Mouse (Mus musculus) mouse trophoblast stem cell (cell line): ENCODE measurements around the gene Zfp583.
"Not testable (repeated sequence)": the region's sequence is repeated elsewhere in the genome, so short reads cannot be mapped to it uniquely, and the experiment has no call there.

ENCODE experiments used
- in situ Hi-C, 2 experiments: fragments of 300-500 bp; cut with MseI, MboI; formaldehyde crosslinking; loops; 2 replicates in 1 of 2; 3 replicates in 1 of 2; pipeline ENCODE4 v1.15.1; 2025

The Zfp583 gene

DNA sequence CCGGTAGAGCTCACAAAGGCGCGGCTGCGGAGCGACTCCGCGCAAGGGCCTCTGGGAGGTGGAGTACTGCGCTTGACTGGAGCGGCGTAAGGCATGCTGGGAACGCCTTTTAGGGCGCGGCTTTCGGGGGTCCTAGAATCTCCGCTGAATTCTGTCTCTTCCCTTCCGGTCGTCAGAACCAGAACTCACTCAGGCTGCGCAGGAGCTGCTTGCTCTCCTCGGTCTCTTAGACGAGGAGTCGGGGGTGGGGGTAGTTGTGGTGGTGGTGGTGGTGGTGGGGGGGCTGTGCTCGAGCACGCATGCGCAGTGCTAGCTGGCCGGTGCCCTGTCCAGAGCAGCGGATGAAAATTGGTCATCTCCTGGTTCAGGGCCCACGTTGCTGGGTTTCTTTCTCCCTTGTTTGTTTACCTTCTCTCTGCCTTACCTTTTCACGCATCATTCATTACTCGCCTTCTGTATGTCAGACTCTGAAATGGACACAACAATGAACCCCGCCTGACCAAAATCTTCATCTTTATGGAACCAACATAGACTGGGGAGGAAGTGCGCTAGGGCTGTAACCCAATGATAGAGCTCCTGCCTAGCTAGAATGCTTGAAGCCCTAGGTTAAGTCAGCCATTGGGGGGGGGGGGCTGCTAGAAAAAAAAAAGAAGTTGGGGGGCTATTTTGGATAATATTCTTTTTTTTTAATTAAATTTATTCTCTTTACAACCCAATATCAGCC, at the start of gene Zfp583:
Gene Zfp583 (minus strand): TSS at position 53 of the 724 bp plus-strand sequence.
- in situ Hi-C loops = no loop called here

GRCm38 (mm10) chr7:6378441-6378840, 47.4 kb upstream of the Zfp583 start:
- in situ Hi-C loops = no loop called here

DNA sequence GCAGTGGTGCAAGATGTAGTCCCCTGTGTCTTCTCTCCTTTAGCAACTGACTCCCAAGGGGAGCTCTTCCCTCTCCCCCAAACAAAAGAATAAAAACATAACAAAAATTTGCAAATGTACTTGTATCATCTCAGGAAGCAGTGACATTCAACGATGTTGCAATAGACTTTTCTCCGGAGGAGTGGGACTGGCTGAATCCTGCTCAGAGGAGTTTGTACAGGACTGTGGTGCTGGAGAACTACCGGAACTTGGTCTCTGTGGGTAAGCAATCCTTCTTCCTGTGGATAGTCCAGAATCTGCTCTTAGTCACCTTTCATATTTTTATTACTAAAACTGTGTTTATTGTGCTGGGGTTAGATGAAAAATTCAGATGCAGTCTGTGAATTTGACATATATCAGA, 41.9 kb upstream of the Zfp583 start:
- in situ Hi-C loops = no loop called here

DNA sequence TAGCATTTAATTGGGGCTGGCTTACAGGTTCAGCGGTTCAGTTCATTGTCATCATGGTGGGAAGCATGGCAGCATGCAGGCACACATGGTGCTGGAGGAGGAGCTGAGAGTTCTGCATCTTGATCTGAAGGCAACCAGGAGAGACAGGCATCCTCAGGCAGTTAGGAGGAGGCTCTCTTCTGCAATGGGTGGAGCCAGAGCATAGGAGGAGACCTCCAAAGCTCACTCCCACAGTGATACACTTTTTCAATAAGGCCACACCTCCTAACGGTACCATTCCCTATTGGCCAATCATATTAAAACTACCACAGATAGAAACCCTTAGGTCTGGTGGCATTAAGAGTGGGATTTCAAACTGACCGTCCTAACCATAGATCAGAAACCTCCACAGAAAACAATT, 38.4 kb upstream of the Zfp583 start:
- in situ Hi-C loops = no loop called here

GRCm38 (mm10) chr7:6368146-6368545, 37.1 kb upstream of the Zfp583 start:
- in situ Hi-C loops = not testable (repeated sequence)

DNA sequence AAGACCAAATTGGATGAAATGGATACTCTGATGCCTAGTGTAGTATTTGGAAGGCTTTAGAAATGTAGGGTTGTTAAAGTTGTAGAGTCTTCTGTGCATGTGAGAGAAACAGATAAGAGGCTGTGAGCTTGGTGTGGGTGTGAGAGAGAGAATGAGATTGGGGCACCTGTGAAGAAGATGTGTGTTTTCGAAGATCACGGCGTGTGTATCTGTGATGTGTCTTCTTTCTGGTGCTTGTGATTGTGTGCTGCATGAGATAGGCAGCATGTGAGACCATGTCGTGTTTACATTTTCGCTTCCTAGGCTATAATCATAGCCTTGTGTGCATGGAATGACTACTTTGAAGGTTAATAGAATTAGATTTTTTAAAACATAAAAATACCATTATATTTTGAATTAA, 36.1 kb upstream of the Zfp583 start:
- in situ Hi-C loops = no loop called here

- in situ Hi-C loops = loop anchor here in 1 of 2 experiments (5.0 kb wide), 1 partner anchor 68 kb away; no protein-coding TSS in a partner anchor
These were observed 33.7 kb upstream of the Zfp583 start for GRCm38 (mm10) chr7:6364761-6365160.

GRCm38 (mm10) chr7:6363047-6363488, 32.0 kb upstream of the Zfp583 start, which contains the start of gene Zfp78:
TSS of gene Zfp78 (plus strand) at chr7:6363280.
- in situ Hi-C loops = loop anchor here in 1 of 2 experiments (5.0 kb wide), 1 partner anchor 69 kb away; no protein-coding TSS in a partner anchor

DNA sequence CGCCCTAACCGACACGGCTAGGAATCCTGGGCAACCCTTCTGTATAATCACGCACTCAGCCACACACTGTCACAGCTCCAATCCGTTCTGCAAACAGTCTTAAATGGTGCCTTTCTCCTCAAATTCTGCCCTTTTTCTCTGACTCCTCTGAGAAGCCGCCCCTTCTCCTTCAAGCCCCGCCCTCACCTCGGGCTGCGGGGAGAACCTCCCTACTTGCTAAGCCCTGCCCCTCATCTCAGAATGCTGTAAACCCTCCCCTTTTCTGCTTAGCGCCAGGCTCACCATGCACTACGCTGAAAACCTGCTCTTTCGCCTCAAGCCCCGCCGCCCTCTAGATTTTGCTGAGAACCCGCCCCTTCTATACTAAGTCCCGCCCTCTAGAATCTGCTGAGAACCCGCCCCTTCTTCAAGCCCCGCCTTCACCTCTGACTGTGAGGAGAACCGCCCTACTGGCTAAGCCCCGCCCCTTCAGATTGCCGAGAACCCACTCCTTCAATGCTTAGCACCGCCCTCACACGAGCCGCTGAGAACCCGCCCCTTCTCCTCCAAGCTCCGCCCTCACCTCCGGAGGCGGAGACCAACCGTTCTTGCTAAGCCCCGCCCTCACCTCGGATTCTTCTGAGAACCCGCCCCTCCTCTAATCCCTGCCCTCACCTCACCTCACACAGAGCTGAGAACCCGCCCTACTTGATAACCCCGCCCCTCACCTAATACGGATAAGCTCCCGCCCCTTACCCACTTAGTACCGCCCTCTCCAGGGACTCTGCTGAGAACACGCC, 31.4 kb upstream of the Zfp583 start:
- in situ Hi-C loops = loop anchor here in 1 of 2 experiments (5.0 kb wide), 1 partner anchor 70 kb away; no protein-coding TSS in a partner anchor

DNA sequence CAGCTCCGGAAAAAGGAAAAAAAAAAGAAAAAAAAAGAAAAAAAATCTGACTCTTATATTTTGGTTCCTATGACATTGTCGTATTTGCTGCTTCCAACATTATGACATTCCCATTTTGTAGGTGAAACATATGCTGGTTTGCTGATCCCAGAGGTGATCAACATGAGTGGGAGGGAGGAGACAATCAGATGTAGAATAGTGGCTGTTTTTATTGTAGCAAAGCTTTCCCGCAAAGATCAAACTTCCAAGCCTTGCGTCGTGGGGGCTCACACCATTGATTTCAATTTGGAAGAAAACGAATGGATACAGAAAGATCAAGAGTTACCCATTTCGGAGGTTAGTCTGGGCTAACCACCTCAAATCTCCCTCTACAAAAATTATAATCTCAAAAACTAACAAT, 30.7 kb upstream of the Zfp583 start:
- in situ Hi-C loops = loop anchor here in 1 of 2 experiments (5.0 kb wide), 1 partner anchor 71 kb away; no protein-coding TSS in a partner anchor

DNA sequence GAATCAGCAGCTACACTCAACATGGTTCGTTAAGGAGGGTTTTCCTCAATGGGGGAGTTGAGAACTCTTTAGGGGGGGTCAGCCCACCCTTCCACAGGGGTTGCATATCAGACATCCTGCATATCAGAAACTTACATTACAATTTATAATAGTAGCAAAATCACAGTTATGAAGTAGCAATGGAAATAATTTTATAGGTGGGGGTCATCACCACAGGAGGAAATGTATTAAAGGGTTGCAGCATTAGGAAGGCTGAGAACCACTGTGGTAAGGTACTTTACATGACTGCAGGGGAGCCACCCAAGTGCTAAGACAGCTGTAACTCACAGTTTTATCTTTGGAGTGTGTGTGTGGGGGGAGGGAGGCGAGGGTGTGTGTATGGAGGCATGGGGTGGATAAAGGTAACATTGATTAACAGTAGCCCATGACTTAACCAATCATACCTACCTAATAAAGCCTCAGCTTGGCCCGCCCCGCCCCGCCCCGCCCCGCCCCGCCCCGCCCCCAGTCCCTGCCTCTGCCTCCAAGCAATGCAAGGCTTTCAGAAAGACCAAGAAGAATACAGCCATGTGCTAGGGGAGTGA, 29.5 kb upstream of the Zfp583 start:
- in situ Hi-C loops = loop anchor here in 1 of 2 experiments (5.0 kb wide), 1 partner anchor 72 kb away; no protein-coding TSS in a partner anchor

DNA sequence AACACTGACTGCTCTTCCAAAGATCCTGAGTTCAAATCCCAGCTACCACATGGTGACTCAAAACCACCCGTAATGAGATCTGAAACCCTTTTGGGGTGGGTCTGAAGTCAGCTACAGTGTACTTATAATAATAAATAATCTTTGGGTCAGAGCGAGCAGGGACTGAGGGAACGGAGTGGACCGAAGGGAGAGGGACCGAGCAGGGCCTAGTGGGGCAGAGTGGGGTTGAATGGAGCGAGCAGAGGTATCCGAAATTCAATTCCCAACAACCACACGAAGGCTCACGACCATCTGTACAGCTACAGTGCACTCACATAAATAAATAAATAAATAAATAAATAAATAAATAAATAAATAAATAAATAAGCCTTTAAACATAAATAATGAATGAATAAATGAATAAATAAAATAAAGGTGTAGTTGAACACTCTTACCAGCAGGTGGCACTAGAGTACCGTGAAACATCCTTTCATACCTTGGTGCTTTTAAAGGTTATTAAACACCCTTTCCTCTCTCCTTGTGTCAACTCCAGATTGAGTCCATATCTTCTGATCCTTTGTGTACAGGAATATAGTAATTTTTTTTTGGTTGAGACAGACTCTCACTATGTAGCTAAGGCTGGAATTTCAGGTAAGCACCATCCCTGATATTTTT, 28.0 kb upstream of the Zfp583 start:
- in situ Hi-C loops = loop anchor here in 1 of 2 experiments (5.0 kb wide), 1 partner anchor 68 kb away; no protein-coding TSS in a partner anchor

DNA sequence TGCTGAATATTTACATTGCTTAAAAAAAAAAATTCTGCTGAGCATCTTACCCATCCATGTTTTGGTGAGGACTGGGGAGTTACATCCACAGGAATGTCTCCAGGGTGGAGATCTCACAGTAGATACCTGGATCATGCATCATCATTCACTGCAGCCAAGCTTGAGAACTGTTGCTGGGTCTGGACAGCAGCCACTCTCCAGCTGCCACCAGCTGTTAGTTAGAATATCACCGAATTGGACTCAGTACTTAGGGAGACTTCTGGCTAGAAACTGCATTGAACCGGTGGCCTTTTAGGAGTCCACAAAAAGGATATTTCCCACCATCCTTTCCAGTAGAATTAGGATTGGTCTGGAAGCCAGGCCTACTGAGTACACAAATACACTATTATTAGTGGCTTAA, 27.0 kb upstream of the Zfp583 start:
- in situ Hi-C loops = loop anchor here in 1 of 2 experiments (5.0 kb wide), 1 partner anchor 69 kb away; no protein-coding TSS in a partner anchor

DNA sequence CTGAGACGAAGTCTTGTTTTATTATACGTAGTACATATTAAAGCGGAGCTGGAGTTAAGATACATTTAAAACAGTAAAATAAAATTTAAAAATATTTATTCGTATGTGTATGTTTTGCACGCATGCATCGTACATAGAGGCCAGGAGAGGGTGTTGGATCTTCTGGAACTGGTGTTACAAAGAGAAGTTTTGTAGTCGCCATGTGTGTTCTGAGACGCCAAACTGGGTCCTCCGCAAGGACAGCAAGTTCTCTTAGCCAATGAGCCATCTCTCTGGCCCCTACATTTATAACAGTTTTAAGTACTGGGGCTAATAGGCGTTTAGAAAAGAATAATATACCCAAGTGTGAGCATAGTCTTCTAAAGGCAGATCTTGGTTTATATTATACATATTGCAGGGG, 13.0 kb upstream of the Zfp583 start:
- in situ Hi-C loops = no loop called here

GRCm38 (mm10) chr7:6343501-6344071, 12.5 kb upstream of the Zfp583 start, which contains the start of gene Gm3854:
TSS of gene Gm3854 (plus strand) at chr7:6343759.
- in situ Hi-C loops = no loop called here

DNA sequence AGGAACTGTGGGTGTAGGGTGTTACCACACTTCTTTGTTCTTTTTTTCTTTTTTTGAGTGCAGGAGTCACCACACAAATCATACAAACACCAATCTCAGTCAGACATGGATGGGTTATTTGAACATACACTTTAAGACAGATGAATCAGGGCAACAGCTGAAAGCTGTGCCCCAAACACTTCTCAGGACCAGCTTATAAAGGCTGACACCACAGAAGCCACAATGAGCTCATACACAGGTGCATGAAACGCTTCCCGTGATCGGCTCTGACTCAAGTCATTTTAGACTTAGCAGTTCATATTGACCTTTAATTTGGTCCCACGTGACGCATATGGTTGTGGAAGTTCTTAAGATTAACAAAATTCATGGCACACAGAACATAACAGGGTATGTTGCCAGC, 8.8 kb upstream of the Zfp583 start:
- in situ Hi-C loops = no loop called here

DNA sequence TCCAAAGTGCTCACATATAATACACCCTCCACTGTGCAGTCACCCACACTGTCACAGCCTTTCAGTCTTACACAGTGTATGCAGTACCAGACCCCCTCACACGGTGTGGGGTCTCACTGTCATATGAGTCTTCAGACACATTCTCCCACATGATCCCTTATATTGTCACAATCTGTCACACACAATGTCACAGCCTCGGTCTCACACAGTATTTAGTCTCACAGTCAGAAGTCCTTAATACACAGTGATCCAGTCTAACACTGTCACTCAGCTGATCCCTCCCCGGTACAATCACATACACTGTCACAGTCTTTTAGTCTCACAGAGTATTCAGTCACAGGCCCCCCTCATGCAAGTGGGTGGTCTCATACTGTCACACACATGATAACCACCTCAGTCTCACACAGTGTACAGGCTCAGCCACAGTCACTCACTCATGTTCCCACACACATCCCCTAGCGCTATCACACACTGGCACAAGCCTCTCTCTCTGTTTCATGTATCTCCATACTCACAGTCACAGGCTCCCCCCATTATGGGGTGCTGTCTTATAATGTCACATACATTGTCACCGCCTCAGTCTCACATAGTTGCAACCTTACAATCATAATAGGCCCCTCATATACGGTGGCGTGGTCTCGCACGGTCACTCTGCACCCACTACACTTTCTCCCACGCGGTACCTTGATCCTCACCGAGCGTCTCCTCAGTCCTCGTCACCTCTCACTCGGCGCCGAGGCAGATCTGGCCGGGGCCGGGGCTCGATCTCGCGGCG, 440 bp downstream of the Zfp583 start:
- in situ Hi-C loops = no loop called here

DNA sequence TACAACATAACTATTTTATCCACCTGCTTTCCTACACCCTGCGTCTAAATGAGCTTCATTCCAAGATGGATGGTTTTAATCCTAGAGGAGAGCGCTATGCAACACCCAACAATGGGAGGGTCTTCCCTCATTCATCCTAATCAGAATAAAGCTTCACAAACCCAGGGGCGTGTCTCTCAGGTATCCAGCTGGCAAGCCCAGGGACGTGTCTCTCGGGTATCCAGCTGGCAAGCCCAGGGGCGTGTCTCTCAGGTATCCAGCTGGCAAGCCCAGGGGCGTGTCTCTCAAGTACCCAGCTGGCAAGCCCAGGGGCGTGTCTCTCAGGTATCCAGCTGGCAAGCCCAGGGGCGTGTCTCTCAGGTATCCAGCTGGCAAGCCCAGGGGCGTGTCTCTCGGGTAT, 30.3 kb downstream of the Zfp583 start:
- in situ Hi-C loops = not testable (repeated sequence)

- in situ Hi-C loops = not testable (repeated sequence)
These were observed 40.0 kb downstream of the Zfp583 start for GRCm38 (mm10) chr7:6291121-6291520.

DNA sequence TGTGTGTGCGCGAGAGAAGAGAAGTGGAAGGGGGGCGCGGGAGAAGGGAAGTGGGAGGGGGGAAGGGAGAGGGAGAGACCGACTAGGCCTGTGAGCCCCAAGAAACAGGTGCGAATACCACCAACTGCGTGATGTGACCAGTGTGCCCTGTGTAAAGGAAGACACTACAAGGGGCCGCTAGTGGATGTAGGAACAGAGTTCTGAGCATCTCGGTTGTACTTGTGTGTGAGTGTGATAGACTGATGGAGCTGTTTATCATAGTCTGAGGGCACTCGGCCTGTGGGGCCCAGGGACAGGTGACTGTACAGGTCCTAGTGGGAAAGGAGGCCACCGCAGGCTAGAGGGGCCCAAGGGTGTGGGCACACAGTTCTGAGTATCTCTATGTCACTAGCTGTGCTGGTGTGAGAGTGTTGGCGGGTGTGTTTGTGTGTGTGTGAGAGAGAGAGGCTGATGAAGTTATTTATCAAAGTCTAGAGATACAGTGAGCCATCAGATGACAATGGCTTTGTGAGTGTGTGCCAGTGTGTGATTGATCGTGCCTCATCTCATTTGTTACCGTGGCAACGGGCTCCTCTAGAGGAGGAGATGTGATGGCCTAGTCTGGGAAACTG, 44.1 kb downstream of the Zfp583 start:
- in situ Hi-C loops = no loop called here
